Mouse (Mus musculus): ENCODE results near the gene Camkk2. TPM values are rescaled to one million over a fixed set of nuclear protein-coding genes. Genes with fewer than 3 reads are reported as not detected.

The Camkk2 gene
- polyA plus RNA-seq, 1 experiment from 2014 or later = 62.7 TPM

DNA sequence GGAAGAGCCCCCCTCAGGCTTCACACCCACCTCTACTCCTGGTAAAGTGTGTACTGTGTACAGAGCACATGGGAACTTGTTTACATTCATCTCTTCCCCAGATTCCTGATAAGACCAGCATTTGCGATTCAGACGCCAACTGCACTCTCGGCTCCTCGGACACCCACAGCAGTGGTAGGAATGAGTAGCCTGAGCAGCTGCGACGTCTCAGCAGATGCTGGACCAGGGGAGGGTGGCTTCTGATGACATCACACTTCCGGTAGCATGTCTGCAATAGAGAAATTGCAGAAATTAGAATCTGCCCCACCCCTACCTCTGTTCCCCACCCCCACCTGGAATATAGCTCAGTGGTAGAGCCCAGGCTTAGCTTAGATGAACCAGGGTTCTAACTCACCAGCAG is 60.8 kb downstream of the Camkk2 start:
- H3K27ac ChIP-seq (ENCODE audit: low read depth, low read length) = no peak overlapping the region
- H3K27me3 ChIP-seq (ENCODE audit: control insufficient read depth, insufficient read depth, low read length) = no peaks in the 10 kb centered on the region
- WGBS = 85% methylated on average over 7 of the region's 7 CpGs
- H3K36me3 ChIP-seq (ENCODE audit: control insufficient read depth, insufficient read depth, low read length) = no peaks in the 10 kb centered on the region
- H3K9me3 ChIP-seq (ENCODE audit: control insufficient read depth, low read length) = no peaks in the 10 kb centered on the region
- no peaks in the 10 kb centered on the region for H3K4me1 ChIP-seq (ENCODE audit: control insufficient read depth, insufficient read depth, low read length)
- no peak overlapping the region for H3K4me2 ChIP-seq (ENCODE audit: low read depth, low read length)
- H3K4me3 ChIP-seq (ENCODE audit: low read depth, low read length) = no peak overlapping the region
- no peak for ATAC-seq (ENCODE audit: low read depth)
- no peak overlapping the region for H3K9ac ChIP-seq (replicated peaks; ENCODE audit: low read depth, low read length)

GRCm38 (mm10) chr5:122716793-122717192 is 62.4 kb downstream of the Camkk2 start:
- Histone ChIP-seq H3K9ac (replicated peaks; ENCODE audit: low read depth, low read length) (no peak overlapping the region), H3K27ac (ENCODE audit: low read depth, low read length) (no peak overlapping the region), H3K36me3 (ENCODE audit: control insufficient read depth, insufficient read depth, low read length) (no peaks in the 10 kb centered on the region), H3K9me3 (ENCODE audit: control insufficient read depth, low read length) (no peaks in the 10 kb centered on the region), H3K4me3 (ENCODE audit: low read depth, low read length) (no peak overlapping the region), H3K4me2 (ENCODE audit: low read depth, low read length) (no peak overlapping the region), H3K27me3 (ENCODE audit: control insufficient read depth, insufficient read depth, low read length) (no peaks in the 10 kb centered on the region), H3K4me1 (ENCODE audit: control insufficient read depth, insufficient read depth, low read length) (no peaks in the 10 kb centered on the region)
- 95% methylated on average over 2 of the region's 2 CpGs for WGBS
- ATAC-seq (ENCODE audit: low read depth) = no peak

DNA sequence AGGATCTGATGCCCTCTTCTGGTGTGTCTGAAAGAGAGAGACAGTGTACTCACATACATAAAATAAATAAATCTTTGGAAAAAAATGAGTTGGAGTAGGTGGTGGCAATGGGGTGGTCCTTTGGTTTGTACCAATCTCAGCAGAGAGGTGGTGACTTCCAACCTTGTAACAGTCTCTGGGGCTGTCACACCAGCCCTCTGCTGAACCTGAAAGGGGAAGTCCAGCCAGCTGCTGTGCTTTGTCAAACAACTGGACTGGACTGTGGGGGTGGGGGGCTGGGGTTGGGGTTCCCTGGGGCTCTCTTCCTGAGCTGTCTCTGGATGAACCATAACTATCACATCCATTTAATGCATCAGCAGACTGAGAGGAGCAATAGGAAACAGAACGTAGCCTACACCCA is 63.5 kb downstream of the Camkk2 start:
- Histone ChIP-seq H3K27ac (ENCODE audit: low read depth, low read length) (no peak overlapping the region), H3K9ac (replicated peaks; ENCODE audit: low read depth, low read length) (no peak overlapping the region), H3K27me3 (ENCODE audit: control insufficient read depth, insufficient read depth, low read length) (no peaks in the 10 kb centered on the region), H3K36me3 (ENCODE audit: control insufficient read depth, insufficient read depth, low read length) (no peaks in the 10 kb centered on the region), H3K4me2 (ENCODE audit: low read depth, low read length) (no peak overlapping the region), H3K4me3 (ENCODE audit: low read depth, low read length) (no peak overlapping the region), H3K9me3 (ENCODE audit: control insufficient read depth, low read length) (no peaks in the 10 kb centered on the region), H3K4me1 (ENCODE audit: control insufficient read depth, insufficient read depth, low read length) (no peaks in the 10 kb centered on the region)
- 83% methylated on average over 1 of the region's 1 CpGs for WGBS
- ATAC-seq (ENCODE audit: low read depth) = no peak

- no peaks in the 10 kb centered on the region for H3K36me3 ChIP-seq (ENCODE audit: control insufficient read depth, insufficient read depth, low read length)
- H3K27ac ChIP-seq (ENCODE audit: low read depth, low read length) = no peak overlapping the region
- H3K4me2 ChIP-seq (ENCODE audit: low read depth, low read length) = no peak overlapping the region
- no peaks in the 10 kb centered on the region for H3K27me3 ChIP-seq (ENCODE audit: control insufficient read depth, insufficient read depth, low read length)
- no peak for ATAC-seq (ENCODE audit: low read depth)
- no peak overlapping the region for H3K9ac ChIP-seq (replicated peaks; ENCODE audit: low read depth, low read length)
- peaks cover 7% of the 10 kb centered on the region; the same call in 1 of the 2 replicates for H3K4me1 ChIP-seq (ENCODE audit: control insufficient read depth, insufficient read depth, low read length)
- 87% methylated on average over 6 of the region's 6 CpGs for WGBS
- H3K4me3 ChIP-seq (ENCODE audit: low read depth, low read length) = no peak overlapping the region
- H3K9me3 ChIP-seq (ENCODE audit: control insufficient read depth, low read length) = no peaks in the 10 kb centered on the region
Measured at GRCm38 (mm10) chr5:122708819-122709218, 70.4 kb downstream of the Camkk2 start.

- Histone ChIP-seq H3K4me2 (ENCODE audit: low read depth, low read length) (peak within 1 kb of the TSS; percentile 70), H3K27me3 (ENCODE audit: control insufficient read depth, insufficient read depth, low read length) (no peaks in the 10 kb centered on the region), H3K36me3 (ENCODE audit: control insufficient read depth, insufficient read depth, low read length) (no peaks in the 10 kb centered on the region), H3K4me3 (ENCODE audit: low read depth, low read length) (peak within 1 kb of the TSS; percentile 56), H3K9ac (replicated peaks; ENCODE audit: low read depth, low read length) (peak within 1 kb of the TSS; percentile 83), H3K27ac (ENCODE audit: low read depth, low read length) (peak within 1 kb of the TSS; percentile 84), H3K9me3 (ENCODE audit: control insufficient read depth, low read length) (no peaks in the 10 kb centered on the region), H3K4me1 (ENCODE audit: control insufficient read depth, insufficient read depth, low read length) (peaks cover 7% of the 10 kb centered on the region; the same call in 1 of the 2 replicates)
- 2% methylated on average over 64 of the region's 66 CpGs for WGBS
- ATAC-seq (ENCODE audit: low read depth) = peak; percentile 90
Measured at GRCm38 (mm10) chr5:122707276-122708181, 71.7 kb downstream of the Camkk2 start, which contains the start of gene P2rx4. TSS of gene P2rx4 (plus strand) at chr5:122707544.

GRCm38 (mm10) chr5:122706917-122707275 is 72.3 kb downstream of the Camkk2 start:
- 29% methylated on average over 5 of the region's 5 CpGs for WGBS
- peak; percentile 29 for ATAC-seq (ENCODE audit: low read depth)
- Histone ChIP-seq H3K27ac (ENCODE audit: low read depth, low read length) (peak overlapping the region; percentile 84), H3K9me3 (ENCODE audit: control insufficient read depth, low read length) (no peaks in the 10 kb centered on the region), H3K4me3 (ENCODE audit: low read depth, low read length) (peak overlapping the region; percentile 56), H3K4me1 (ENCODE audit: control insufficient read depth, insufficient read depth, low read length) (peaks cover 7% of the 10 kb centered on the region; the same call in 1 of the 2 replicates), H3K4me2 (ENCODE audit: low read depth, low read length) (peak overlapping the region; percentile 70), H3K36me3 (ENCODE audit: control insufficient read depth, insufficient read depth, low read length) (no peaks in the 10 kb centered on the region), H3K27me3 (ENCODE audit: control insufficient read depth, insufficient read depth, low read length) (no peaks in the 10 kb centered on the region), H3K9ac (replicated peaks; ENCODE audit: low read depth, low read length) (peak overlapping the region; percentile 83)

DNA sequence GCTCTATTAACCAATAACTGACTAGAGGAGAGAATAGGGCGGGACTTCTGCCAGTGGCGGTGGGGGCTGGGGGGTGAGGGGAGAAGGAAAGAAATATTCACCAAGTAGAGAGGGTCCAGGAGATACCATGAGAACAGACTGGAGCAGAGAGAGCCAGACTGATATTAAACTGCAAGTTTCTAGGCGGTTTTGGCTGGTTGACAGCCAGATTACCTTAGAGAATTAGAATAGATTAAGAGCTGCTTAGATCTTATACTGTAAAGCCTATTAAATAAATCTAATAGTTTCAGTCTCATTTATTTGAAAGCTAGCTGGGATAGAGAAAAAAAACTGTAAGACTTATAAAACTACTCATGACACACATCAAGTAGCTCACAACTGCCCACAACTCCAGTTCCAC is 74.0 kb downstream of the Camkk2 start:
- Histone ChIP-seq H3K9ac (replicated peaks; ENCODE audit: low read depth, low read length) (no peak overlapping the region), H3K4me3 (ENCODE audit: low read depth, low read length) (no peak overlapping the region), H3K27ac (ENCODE audit: low read depth, low read length) (no peak overlapping the region), H3K4me1 (ENCODE audit: control insufficient read depth, insufficient read depth, low read length) (peaks cover 7% of the 10 kb centered on the region; the same call in 1 of the 2 replicates), H3K36me3 (ENCODE audit: control insufficient read depth, insufficient read depth, low read length) (no peaks in the 10 kb centered on the region), H3K4me2 (ENCODE audit: low read depth, low read length) (no peak overlapping the region), H3K27me3 (ENCODE audit: control insufficient read depth, insufficient read depth, low read length) (no peaks in the 10 kb centered on the region), H3K9me3 (ENCODE audit: control insufficient read depth, low read length) (no peaks in the 10 kb centered on the region)
- ATAC-seq (ENCODE audit: low read depth) = no peak
- 78% methylated on average over 3 of the region's 3 CpGs for WGBS

DNA sequence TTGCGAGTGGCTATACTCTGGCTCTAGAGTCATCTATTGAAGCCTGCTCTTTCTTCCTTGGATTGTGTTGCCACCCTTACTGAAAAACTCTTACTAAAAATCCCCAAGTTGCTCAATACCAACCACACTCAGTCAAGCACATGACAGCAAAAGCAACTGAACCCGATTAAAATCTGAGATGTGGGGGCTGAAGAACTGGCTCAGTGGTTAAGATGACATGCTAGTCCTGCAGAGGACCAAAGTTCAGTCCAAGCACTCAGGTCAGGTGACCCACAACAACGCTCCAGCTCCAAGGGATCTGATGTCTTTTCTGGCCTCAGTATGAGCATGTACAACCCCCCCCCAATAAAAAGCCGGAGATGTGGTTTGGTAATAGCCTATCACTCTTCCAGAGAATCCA is 74.6 kb downstream of the Camkk2 start:
- WGBS = 86% methylated on average over 4 of the region's 4 CpGs
- ATAC-seq (ENCODE audit: low read depth) = no peak

GRCm38 (mm10) chr5:122703574-122703973 is 75.6 kb downstream of the Camkk2 start:
- no peak overlapping the region for H3K4me3 ChIP-seq (ENCODE audit: low read depth, low read length)
- no peaks in the 10 kb centered on the region for H3K9me3 ChIP-seq (ENCODE audit: control insufficient read depth, low read length)
- no peak for ATAC-seq (ENCODE audit: low read depth)
- WGBS = 85% methylated on average over 2 of the region's 2 CpGs
- H3K27me3 ChIP-seq (ENCODE audit: control insufficient read depth, insufficient read depth, low read length) = no peaks in the 10 kb centered on the region
- H3K9ac ChIP-seq (replicated peaks; ENCODE audit: low read depth, low read length) = no peak overlapping the region
- H3K36me3 ChIP-seq (ENCODE audit: control insufficient read depth, insufficient read depth, low read length) = no peaks in the 10 kb centered on the region
- H3K4me2 ChIP-seq (ENCODE audit: low read depth, low read length) = no peak overlapping the region
- H3K27ac ChIP-seq (ENCODE audit: low read depth, low read length) = no peak overlapping the region
- peaks cover 7% of the 10 kb centered on the region; the same call in 1 of the 2 replicates for H3K4me1 ChIP-seq (ENCODE audit: control insufficient read depth, insufficient read depth, low read length)

More for the DNA sequence above, 74.6 kb downstream of the Camkk2 start:
- Histone ChIP-seq H3K4me2 (ENCODE audit: low read depth, low read length) (no peak overlapping the region), H3K27me3 (ENCODE audit: control insufficient read depth, insufficient read depth, low read length) (no peaks in the 10 kb centered on the region), H3K4me1 (ENCODE audit: control insufficient read depth, insufficient read depth, low read length) (peaks cover 7% of the 10 kb centered on the region; the same call in 1 of the 2 replicates), H3K4me3 (ENCODE audit: low read depth, low read length) (no peak overlapping the region), H3K27ac (ENCODE audit: low read depth, low read length) (no peak overlapping the region), H3K36me3 (ENCODE audit: control insufficient read depth, insufficient read depth, low read length) (no peaks in the 10 kb centered on the region), H3K9me3 (ENCODE audit: control insufficient read depth, low read length) (no peaks in the 10 kb centered on the region), H3K9ac (replicated peaks; ENCODE audit: low read depth, low read length) (no peak overlapping the region)

All from neural tube, embryonic 14.5 days (tissue).